Mouse (Mus musculus) left cerebral cortex, postnatal 25 days (tissue): ENCODE measurements at regions not wholly inside any gene's neighbourhood (a gene's known extent, or its start where the extent isn't known, plus 50 kb on each side); places are given as distances from the start of the nearest gene placed in this dataset.

Experiments used
- DNase-seq, 2 experiments: peaks; one replicate each; pipeline ENCODE4 v3.0.0; 2022; ENCODE audit warnings: low spot score in 2 of 2, mixed read lengths in 1 of 2
- intact Hi-C: fragments of 180-260 bp; cut with DNase I; formaldehyde crosslinking; loops from one replicate; pipeline ENCODE4 v1.15.1; 2025

DNA sequence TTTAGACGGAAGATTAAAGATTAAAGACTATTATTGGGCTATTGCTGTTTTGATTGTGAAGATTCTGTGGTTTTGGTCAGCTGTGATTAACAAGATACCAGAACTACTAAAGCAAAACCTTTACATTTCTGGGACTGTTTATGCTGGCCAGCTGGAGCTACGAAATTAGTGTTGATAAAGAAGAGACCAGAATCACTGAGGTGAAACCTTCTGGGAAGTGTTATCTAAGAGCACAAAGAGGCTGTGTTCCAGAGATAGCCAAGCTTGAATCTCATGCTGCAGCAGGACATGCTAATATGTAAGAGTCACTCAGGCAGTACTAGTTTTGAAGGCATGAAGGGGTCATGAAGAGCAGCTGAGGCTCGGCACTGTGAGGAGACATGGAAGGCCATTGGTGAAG is 169.7 kb upstream of the Sema3d start:
- intact Hi-C loops, result no loop called here
- DNase-seq, result no peak

DNA sequence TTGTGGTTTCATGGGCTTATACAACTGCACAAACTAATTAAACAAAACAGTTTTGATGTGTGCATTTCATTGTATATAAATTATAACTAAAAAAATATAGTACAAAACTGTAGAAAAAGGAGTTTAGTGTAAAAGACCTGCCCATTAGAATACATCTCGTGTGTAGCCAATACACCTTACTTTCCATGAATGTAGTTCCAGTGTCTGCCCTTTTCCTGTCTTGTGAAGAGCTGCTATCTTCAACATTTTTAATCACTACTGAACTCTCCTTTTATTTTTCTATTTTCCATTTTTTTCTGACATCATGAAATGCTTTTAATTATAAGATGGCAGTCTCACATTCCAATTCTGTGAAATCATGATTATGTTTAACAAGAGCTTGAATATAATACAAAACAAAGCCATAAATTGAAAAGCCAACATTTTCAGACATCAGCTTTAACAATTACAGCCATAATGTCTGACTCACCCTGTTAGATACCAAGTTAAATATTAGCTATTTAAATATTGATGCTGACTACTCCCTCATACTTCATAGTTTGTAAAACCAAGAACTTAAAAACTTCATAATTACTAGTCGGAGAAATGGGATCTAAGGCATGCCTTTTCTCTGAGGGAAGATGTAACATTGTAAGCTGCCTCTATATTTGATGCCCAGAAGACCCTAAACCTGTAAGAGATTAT is 163.6 kb upstream of the Sema3d start:
- intact Hi-C loops, result no loop called here
- DNase-seq, result no peak

DNA sequence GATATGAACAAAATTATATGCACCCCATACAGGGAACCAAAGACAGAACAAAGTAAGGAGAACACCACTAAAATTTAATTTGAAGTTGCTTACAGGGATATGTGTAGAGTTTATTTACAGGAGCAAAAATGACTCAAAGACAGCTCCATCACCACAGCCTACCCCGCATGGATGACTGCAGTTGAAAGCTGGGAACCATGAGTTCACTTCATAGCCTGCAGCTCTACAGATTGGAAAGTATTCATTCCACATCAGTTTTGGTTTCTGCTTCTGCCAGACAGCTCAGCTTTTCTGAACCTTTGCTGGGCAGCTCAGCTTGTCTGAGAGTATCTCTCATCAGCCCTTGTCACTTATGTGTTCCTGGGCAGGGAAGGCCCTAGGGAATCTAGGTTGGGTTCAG is 160.6 kb upstream of the Sema3d start:
- no peak for DNase-seq
- intact Hi-C loops, result no loop called here

DNA sequence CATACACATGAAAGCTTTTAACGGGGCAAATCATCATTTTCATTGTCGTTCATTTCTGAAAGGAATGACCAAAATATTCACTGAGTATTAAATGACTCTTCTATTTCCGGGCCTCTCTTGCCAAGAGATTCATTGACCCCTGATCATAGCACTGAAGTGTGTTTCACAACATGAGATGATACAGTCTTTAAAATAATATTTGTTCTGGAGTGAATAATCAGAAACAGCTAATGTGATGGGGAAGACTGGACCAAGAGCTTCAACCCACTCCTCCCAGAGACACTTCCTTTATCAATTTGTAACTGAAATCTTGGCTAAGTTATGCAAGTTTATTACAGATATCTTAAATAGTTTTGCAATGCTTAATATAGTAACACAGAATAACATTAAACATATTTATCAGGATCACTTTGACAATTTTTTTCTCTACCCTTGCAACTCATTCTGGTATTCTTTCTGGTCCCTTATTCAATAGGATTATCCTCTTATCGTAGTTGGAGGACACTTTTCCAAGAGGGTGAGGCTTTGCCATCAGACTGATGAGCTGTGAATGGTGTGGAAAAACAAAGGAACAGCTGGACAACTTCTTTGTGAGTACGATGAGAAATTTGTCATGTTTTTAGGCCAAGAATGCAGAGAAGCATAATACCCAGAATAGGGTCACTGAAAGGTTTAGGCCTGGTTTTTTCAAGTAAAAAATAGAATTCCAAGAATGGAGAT is 149.6 kb upstream of the Sema3d start:
- intact Hi-C loops, result no loop called here

DNA sequence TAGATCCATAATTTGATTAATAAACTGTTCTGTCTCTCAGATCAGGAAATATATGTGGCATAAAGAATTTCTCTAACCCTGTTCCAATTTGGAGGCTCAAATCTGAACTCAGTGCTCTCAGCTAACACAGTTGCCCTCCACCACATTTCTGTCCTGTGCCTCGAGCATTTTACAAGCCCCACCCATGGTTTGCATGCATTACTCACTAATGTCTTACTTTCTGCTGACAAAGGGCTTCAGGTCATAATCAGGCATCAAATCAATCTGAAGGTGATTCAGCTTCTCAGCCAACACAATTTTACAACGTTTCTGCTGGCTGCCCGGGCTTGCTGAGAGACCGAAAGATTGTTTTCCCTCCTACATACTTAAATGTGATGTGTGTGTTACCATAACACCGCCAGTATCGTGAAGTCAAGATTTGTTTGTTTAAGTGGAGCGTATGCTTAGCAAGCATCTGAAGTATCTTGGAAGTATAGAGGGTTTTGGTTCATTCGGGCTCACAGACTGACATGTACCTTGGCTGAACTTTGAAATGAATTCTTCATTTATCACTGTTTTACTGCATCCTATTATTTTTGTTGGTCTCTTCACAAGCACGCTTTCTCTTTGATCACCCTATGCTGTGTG is 139.9 kb upstream of the Sema3d start:
- intact Hi-C loops, result no loop called here
- DNase-seq, result no peak

More for the DNA sequence above, 149.6 kb upstream of the Sema3d start:
- DNase-seq, result no peak

DNA sequence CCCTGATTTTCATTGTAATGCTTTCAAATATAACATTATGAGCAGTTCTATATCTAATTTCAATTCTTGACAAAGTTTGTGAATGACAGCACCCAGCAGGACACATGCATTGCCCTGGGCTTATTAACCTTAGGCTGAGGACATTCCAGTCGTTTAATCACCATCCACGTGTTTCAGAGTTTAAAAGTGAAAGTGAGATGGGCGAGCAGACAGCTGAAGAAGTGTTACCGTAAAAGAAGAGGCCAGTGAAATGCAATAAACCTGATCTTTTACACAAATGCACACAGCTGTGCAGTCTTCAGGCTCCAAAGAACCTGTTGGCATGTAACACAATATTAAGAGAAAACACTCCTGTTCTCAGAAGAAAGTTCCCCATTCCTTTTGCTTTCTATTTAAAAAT is 89.5 kb upstream of the Sema3d start:
- intact Hi-C loops, result no loop called here
- no peak for DNase-seq

DNA sequence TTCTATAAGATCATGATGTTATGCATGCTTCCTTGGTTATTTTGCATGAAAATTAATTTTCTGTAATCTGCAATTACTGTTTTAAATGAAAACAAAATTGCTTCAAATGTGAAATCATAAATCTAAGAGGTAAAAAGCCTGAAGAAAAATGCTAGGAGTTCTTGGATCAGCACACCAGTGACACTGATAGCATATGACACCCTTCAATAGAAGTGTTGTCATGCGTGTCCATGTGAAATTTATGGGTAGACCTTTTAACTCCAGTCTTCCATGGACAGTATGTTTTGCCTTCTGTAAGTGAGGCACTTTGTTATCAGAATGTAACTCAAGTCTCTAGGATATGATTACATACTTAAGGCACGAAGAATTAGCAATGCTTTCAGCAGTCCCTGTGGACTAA is 85.9 kb upstream of the Sema3d start:
- intact Hi-C loops, result no loop called here
- no peak for DNase-seq

DNA sequence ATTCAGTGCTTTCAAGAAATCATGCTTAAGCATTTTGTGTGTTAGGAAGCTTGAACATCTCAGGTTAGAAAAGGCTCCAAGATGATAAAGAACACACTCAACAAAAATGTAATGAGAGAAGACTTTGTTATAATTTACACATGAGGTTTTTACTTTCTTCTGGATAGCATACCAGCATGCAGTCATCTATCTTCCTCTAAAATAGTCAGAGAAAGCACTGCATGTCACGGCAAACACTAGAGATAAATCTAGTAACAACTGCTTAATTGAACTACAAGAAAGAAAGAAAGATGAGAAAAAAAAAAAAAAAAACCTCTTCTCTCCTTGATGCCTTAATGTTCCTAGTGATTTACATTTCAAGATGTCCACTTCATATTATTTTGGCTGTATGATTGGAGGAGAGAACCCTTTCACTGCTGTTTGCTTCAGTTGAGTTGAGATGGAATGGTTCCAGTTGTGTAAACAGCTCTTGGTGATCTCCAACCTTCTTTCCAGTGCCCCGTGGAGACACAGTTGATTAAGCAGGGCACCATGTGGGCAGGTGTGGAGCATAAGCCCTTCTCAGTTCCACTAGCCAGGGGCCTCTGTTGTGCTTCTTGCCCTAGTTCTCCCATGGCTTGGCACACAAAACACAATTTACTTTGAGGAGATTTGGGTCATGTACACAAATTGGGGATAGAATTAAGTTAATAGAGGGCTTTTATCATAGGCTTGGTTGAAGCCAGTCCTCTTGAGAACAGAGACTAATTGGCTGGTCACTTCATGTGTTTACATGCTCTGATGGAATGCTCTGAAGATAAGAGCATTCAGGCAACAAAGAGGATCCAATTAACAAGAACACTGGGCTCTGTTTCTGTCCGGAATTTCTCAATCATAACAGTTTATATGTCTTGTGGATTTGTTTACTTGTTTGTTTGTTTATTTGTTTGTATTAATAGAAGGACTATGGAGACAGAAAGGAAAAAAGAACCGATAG is 81.1 kb upstream of the Sema3d start:
- DNase-seq, result no peak
- intact Hi-C loops, result no loop called here

DNA sequence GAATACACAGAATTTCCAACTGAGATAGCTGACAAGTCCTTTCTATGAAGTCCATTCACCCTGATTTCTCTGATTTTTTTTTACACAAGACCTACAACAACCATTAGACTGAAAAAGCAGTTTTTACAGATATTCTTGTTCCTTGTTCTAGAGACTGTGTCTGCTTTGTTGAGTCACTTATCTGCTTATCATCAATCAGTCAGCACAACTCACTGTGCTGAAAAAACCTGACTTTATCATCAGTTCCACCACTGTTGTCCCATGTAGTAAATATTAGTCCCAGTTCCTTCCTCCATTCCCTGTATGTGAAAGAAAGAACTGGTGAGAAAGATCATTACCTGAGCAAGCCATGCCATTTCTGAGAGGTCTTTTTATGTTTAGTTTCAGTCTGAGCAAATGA is 73.8 kb upstream of the Sema3d start:
- no peak for DNase-seq
- intact Hi-C loops, result no loop called here

DNA sequence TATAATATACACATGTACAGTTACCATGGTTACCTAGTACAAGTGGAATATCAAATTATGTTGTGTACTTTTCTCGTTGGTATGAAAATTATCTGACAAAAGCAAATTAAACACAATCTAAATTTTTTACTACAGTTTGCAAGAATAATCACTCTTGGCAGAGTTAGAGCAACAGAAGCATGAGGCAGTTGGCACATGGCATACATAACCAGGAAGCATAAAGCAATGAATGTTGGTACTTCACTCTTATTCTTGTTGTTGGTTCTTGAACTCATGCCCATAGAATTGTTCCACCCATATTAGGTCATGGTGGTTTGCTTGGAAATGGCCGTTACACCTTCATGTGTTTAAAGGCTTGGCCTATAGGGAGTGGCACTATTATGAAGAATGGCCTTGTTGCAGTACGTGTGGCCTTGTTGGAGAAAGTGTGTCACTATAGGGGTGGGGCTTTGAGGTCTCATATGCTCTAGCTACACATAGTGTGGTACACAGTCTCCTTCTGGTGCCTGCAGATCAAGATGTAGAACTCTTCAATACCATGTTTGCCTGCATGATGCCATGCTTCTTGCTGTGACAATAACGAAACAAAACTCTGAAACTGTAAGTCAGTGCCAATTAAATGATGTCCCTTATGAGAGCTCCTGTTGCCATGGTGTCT is 50.4 kb upstream of the Sema3d start:
- intact Hi-C loops, result no loop called here
- DNase-seq, result no peak
